Mouse (Mus musculus) duodenum, adult 2 months (tissue): ENCODE results near the gene 1700025C18Rik. TPM values are rescaled to one million over a fixed set of nuclear protein-coding genes. Genes with fewer than 3 reads are reported as not detected.

Experiments
- polyA plus RNA-seq: library from polyadenylated mRNA; depleted of rRNA; stranded (reverse); fragments of >200 nt; gene quantifications from 2 replicates; pipeline ENCODE4 v1.2.3, GENCODE M21; 2012; ENCODE audit warnings: low replicate concordance; rRNA removed

Gene 1700025C18Rik
- not detected in 2 replicates for polyA plus RNA-seq

DNA sequence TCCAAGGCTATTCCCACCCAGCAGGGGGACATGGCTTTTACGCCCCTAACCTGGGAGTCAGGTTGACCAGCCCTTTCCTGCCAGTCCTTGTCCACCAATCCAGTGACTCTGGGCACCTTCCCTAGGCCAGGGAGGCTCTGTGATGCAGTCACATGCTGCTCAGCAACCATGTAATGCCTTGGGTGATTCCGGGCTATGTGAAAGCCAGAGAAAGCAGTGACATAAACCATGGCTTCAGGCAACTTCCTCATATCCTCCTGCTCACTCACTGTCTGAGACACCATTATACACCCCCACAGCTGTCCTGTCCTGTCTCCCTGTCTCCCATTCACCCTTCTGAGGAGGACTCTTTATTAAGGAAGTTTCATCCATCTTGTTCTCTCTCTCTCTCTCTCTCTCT is at the start of gene 1700025C18Rik:
Gene 1700025C18Rik, minus strand, starts transcription at position 101 of the 400 bp plus-strand sequence.

GRCm38 (mm10) chr2:165054888-165055852 is 35.4 kb downstream of the 1700025C18Rik start, which contains the start of gene Cd40:
Gene Cd40 (plus strand): TSS chr2:165055627.

DNA sequence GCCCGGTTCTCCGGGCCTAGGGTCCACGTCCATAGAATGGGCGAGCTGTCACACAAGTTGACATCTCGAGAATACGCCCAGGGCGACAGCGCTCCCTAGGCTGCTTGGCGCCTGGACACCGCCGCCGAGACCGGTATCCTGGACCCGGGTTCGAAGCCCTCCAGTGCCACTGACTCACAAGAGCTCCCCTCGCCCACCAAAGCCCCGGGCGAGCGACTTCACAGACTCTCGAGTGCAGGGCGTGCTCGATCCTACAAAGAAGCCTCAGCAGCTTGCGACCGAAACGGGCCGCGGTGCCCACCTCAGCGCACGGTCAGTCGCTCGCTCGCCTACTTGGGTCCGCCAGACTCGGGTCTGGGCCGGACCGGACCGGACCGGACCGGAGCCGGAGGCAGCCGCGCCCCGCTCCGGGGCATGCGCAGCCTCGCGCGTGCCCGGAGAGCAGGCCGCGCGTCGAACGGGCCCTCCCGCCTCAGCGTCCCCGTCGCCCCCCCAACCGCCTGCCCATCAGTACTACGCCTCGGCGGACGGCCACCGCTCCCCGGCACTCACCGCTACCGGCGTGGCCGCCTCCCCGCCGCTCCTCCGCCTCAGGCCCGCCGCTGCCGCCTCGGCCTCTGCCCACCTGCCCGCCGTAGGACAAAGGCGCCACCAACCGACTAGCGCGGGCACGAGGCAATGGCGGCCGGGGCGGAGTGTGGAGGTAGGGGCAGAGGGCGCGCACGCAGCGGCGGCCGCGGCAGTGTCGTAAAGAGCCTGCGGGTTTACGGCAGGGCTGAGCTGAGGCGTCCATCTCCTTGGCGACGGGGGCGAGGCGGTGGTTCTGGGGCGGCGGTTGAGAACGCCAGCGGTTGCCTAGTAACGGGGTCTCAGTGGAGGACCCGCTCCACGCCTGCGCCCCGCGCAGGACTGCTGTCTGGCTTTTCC is 56.2 kb downstream of the 1700025C18Rik start, which contains the start of gene Ncoa5:
Gene Ncoa5, minus strand, starts transcription at position 737 of the 927 bp plus-strand sequence.

Other genes starting within 250 kb of the 1700025C18Rik start
- 28.5 and 38.0 TPM in 2 replicates for gene Pltp, start 233.0 kb downstream of the 1700025C18Rik start, polyA plus RNA-seq
- gene Pcif1, start 211.4 kb downstream of the 1700025C18Rik start, polyA plus RNA-seq, result 29.6 and 30.0 TPM in 2 replicates
- gene Zfp335, start 179.0 kb downstream of the 1700025C18Rik start, polyA plus RNA-seq, result 25.0 and 27.2 TPM in 2 replicates
- 7.9 and 23.2 TPM in 2 replicates for gene Mmp9, start 150.0 kb downstream of the 1700025C18Rik start, polyA plus RNA-seq
- 0.52 and 1.1 TPM in 2 replicates for gene Slc12a5, start 129.9 kb downstream of the 1700025C18Rik start, polyA plus RNA-seq
- 16.9 and 17.2 TPM in 2 replicates for gene Ncoa5, start 55.9 kb downstream of the 1700025C18Rik start, polyA plus RNA-seq
- gene Cd40, start 35.1 kb downstream of the 1700025C18Rik start, polyA plus RNA-seq, result 2.1 and 3.0 TPM in 2 replicates
- gene Cdh22, start 144.1 kb upstream of the 1700025C18Rik start, polyA plus RNA-seq, result 0.20 and 0.38 TPM in 2 replicates
- 147 and 296 TPM in 2 replicates for gene Slc35c2, start 197.1 kb upstream of the 1700025C18Rik start, polyA plus RNA-seq
- gene Elmo2, start 235.7 kb upstream of the 1700025C18Rik start, polyA plus RNA-seq, result 38.8 and 72.5 TPM in 2 replicates